Mouse (Mus musculus) heart, postnatal 36 days (tissue): ENCODE results near the gene C9. TPM values are rescaled to one million over a fixed set of nuclear protein-coding genes. Genes with fewer than 3 reads are reported as not detected.

Experiments
- DNase-seq, 2 experiments: peaks; one replicate each; pipeline ENCODE4 v3.0.0; 2021 to 2022
- intact Hi-C: fragments of 180-260 bp; cut with DNase I; formaldehyde crosslinking; loops from one replicate; pipeline ENCODE4 v1.15.1; 2025
- total RNA-seq, 2 experiments: library from RNA; stranded (reverse); gene quantifications; 2 replicates each; pipeline ENCODE4 v1.2.3; 2021

Gene C9
- total RNA-seq, 2 experiments from 2014 or later: not detected

DNA sequence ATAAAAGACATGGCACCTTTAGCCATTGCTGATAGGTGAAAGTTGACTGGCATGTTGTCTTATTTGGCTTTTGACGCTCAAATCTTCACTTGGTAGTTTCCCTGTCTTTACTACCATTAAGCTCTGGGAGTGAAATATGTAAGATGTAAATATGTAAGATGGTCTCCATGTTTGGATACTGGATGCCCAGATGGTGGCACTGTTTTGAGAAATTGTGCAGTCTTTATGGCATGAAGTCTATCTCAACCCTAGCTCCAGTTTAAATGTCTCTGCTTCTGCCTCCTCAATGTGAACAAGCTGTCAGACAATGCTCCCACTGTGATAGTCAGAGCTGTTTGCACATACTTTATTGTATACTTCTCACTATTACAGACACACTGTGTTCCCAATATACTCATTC lies 23.7 kb downstream of the C9 start:
- intact Hi-C loops: no loop called here
- no peak for DNase-seq

DNA sequence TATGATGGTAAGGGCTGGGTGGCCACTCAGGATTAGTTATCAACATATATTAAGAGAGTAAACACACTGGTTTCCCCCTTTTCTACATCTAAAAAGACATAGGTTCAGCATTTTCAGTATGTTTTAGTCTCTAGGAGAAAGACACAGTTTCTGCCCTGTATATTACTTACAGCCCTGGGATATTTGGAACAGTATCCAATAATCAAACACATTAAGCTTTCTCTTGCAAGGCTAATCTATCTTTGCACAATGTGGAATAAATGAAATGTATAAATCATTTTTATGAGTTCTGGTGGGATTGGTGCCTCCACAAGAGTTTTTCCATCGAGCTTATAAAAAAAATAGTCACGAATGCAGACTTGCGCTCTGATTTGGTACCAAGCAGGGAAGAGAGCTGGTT lies 24.3 kb downstream of the C9 start:
- intact Hi-C loops: no loop called here
- no peak for DNase-seq

DNA sequence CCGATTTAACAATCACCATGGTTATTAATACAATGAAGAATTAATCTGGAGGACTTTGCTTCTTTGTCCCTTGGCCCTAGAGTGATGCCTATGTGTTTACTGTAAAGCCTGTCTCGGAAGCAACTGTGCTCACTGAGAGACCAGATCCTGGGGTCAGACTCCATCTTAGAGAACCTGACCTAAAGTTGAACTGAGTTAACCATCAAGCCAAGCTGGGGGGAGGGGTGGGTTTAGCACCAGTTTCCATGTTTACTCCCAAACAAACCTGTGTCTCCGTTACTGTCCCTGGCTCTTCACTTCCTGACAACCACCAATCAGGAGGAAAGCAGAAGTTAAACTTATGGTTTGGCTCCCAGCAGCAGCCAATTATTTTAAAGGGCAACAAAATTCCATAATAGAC lies 38.4 kb downstream of the C9 start:
- intact Hi-C loops: no loop called here
- DNase-seq: no peak

DNA sequence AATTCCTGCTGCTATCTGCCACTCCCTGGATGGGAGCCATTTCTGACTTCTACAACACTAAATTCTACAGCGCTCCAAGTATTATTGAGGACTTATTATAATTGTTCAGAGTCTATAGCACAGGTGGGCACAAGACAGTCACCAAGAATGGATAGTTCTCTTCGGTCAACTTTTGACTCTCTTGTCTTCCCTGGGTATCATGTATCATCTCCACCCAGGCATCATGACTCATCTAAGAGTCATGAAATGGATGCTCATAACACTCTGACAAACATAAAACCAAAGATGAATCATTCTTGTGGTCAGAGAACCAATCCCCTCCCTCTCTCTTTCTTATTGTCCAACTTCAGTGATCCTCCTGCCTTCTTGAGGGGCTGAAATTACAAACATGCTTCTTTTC lies 47.3 kb downstream of the C9 start:
- DNase-seq: no peak
- intact Hi-C loops: no loop called here

DNA sequence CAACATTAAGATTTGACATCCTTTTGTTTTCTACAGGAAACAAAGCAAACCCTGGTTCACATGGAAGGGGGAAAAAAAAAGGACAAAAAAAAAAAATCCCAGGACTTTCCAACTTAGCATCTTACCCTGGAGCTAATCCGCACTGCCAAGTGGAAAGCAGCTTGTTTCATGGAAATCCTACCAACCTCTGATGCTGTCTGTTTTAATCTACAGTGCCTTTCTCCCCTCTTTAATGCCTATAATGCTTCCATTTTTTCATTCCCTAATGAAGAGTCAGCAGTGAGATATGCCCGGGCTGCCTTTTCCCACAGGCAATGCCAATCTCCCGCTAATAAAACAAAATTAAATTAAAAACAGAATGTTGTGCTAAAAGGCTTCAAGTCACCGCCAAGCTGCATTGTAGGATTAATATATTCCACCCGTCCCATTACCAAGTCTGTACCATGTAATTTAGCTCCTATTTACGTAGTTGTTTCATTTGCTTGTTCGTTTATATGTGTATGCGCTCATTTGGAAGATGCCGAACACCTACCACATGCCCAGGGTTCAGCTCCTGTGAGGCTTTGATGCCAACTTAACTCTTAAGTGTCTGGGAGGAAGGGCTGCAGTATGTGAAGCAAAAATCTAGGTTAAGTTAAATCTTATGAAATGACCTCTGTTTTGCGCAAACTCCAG lies 53.4 kb downstream of the C9 start:
- intact Hi-C loops: no loop called here
- no peak for DNase-seq

DNA sequence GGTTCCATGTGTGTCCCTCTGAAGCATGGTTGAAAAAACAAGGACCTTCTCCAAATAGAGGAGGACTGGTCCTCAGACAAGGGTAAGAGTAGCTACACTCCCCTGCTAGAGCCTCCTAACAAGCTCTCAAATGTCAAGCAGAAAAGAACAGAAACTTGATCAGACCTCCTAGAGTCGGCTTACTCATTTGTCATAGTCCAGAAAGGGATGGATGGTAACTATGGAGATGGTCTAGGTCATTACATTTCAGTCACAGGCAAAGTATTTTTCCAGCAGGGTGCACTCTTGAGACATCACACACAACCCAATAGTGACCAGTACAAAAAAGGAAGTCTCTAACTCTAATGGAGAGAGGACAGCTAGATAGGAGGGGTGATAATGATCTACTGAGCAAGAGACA lies 55.7 kb downstream of the C9 start:
- intact Hi-C loops: loop anchor here (1.0 to 10.0 kb wide), 2 partner anchors 70 to 124 kb away; no protein-coding TSS in a partner anchor

DNA sequence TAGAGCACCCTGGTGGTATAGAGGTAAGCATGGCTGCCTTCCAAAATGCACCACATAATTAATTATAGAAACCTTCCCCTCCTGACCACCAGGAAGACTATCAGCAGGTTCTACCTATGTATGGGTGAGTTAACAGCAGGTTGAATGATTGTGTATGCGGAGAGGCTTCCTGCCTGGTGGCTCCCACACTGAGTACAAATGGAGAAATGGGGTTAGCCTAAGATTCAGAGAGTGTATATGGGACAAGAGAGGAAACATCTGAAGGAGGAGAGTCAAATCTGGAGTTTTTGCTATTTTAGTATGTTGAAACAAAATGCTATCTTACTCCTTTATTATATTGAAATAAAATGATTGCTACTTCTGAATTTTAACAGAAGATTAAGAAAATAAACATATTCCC lies 72.4 kb downstream of the C9 start:
- DNase-seq: no peak
- intact Hi-C loops: no loop called here

More for the DNA sequence above, 55.7 kb downstream of the C9 start:
- DNase-seq: peak in 1 of 2 experiments; percentile 8

DNA sequence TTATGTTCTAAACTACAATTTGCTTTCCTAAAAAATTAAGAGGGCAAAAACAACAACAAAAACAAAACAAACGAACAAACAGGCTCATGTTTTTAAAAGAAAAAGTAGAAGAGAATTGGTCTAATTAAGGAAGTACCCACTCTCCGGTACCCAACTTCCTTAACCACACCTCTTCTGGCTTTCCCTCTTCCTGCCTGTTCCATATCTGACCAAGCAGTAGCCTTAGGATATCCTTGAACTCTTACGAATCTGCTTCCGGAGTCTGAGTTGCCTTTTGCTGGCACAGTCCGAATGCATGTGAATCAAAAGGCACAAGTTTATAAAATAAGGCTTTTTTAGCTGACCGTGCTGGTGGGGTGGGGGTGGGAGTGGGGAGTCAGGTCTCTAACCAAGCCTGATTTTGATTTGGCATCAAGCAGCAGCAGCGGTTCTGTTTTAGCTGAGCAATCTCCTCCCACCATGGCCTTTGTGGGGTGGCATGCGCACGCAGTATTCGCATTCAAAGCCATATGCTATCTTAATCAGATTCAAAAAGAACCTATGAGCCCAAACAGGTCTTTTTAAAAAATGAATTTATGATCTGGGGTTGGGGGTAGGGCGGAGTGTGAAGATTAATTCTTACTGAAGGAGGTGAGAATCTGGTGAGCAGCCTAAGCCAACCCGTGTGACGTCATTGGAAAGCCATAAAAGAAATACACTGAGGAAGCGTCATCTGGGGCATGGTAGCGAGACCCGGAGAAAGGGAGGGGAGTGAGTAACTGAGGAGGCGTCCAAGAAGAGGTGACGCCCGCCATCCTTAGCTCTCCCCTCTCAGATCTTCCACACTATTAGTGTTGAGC lies 74.5 kb downstream of the C9 start:
- intact Hi-C loops: loop anchor here (1.0 kb wide), 1 partner anchor 20 kb away; no protein-coding TSS in a partner anchor

DNA sequence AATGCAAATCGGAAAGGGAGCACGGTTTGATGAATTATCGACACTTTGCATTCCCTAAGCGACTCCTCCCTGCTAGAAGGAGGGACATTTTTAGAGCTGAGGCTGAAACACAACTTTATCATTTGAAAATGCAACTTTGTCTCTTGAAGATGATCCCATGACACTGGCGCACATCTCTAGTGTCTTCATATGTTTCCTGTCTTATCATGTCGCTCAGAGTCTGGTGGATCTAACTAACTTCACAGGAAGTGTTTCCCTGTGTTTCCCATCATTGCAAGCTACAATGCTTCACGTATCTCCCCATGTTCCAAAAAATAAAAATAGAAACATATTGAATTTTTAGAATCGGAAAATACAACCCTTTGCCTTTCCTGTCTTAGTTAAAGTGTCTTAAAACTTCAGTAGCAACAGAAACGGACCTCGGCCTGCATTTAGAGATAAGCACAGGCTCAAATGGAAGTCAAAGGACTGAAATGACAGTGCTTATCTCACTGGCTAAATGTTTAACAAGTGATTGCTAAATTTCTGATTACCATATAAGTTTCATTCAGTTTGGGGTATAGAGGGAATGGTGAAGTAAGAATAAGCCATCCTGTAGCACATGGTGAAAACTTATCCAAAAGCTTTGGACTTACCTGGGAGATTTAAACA lies 75.5 kb downstream of the C9 start:
- intact Hi-C loops: loop anchor here (1.0 kb wide), 1 partner anchor 19 kb away; no protein-coding TSS in a partner anchor
- DNase-seq: no peak

More for the DNA sequence above, 74.5 kb downstream of the C9 start:
- DNase-seq: no peak

DNA sequence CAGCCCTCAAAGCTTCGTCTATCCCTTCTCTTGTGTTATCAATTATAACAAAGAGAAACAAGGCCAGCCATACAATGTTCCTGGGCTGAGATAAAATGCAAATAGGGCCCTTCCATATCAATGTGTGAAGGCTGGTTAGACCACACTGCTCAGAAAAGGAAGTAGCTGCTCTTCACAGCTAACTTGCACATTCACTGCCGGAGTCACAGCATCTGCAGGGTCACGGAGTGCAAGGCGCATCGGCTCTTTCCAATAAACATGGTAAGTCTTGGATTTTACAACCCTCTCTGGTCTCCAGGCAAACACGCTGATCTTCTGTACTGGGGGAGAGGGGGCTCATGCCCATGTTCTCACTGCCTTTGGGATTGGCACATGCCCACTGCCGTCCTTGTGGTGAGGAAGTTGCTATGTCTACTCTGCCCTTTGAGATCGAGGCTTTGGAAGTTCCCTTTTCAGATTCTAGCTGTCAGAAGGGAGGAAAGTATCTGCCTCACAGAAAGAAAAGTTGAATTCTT lies 77.6 kb downstream of the C9 start, which contains the start of gene Fyb:
TSS of gene Fyb (plus strand) at position 201 of the 515 bp plus-strand sequence.
- intact Hi-C loops: no loop called here
- DNase-seq: peak in 1 of 2 experiments; percentile 30

DNA sequence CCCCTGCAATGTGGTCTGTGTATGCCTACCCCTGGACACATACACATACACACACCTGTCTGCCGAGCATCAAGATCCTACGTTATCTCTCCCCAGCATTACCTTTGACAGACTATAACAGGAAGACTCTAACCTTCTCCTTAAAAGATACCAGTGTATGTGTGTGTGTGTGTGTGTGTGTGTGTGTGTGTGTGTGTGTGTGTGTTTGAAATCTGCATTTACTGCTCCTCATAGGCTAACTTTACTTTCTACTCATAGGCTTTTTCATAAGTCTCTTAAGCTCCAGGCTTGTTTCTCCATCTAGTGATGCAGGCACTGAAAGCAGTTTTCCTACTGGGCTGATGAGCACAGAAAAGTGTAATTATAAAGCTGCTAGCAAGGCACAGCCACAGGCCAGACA lies 79.7 kb downstream of the C9 start:
- intact Hi-C loops: no loop called here
- no peak for DNase-seq

DNA sequence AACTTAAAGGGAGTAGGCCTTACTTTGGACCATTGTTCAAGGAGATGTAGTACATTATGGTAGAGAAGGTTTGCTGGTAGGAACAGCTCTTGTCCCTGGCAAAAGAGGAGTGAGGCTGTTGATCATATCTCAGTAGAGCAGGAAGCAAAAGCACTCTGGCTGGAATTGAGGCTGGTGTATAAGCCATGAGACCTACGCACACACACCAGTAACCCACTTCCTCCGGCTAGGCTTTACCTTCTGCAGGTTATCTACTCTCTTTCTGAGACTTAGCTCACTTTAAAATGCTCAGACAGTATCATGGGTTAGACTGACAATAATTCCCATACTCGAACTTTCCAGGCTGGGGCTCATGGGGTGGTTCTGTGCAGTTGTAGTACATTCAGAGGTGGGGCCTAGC lies 80.3 kb downstream of the C9 start:
- DNase-seq: no peak
- intact Hi-C loops: no loop called here

DNA sequence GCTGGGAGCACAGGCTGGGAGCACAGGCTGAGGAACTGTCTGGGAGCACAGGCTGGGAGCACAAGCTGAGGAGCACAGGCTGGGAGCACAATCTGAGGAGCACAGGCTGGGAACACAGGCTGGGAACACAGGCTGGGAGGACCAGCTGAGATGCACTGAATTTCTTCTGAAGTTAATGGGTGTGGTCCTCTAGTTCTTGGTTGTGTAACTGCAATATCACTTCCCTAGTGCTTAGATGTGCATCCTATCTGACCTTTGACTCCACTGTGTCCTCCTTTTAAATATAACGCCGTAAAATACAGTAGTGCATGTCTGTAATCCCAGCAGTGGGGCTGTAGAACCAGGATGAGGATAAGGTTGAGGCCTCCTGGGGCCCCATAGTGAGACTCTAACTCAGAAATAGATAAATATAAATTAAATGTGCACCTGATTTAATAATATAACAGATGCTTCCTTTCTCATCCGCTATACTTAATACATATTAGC lies 88.8 kb downstream of the C9 start:
- DNase-seq: no peak
- intact Hi-C loops: no loop called here

DNA sequence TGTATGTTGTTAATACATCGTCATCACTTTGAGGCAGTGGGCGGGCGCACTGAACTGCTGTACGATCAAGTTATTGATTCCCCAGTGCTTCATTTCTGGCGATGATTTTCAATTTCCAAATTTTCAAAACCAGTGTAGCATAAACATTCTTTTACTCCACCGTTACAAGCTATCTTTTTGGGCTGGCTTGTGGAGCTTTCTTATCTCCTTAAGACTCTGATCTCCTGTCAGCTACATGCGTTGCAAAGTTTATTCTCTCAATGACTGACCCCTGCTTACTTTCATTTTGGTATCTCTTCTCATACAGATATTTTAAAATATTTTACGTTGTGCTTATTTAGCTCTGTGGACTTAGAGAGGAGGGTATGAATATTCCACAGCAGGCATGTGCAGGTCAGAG lies 89.5 kb downstream of the C9 start:
- no peak for DNase-seq
- intact Hi-C loops: no loop called here

DNA sequence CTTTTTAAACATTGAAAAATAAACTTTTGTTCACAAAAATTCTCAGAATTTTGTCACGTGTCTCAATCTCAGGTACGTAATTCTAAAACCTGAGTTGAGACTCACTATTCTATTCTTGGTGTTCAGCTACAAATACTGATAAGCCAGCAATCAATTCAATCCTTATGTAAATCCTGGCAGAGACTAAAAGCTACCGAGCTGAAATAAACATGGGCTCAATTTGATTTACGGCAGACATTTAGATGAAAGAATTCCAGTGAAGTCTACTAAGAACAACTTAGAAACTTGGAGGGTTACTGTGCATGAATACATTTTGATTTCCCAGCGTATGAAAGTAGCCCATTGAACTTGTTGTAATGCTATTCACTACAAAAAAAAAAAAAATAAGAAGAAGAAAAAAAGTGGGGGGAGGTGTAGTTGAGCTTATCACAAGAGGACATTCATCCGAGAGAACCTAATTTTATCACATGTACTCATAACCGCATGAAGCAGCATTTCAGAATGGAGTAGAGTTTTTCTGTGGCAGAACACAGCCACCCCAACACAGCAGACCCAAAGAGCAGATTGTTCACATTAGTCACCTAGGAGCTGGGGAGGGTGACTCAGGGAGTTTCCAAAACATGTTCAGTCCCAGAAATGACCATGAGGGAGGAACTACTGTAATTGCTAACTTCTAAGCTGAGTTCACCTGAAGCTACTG lies 94.7 kb downstream of the C9 start:
- no peak for DNase-seq
- intact Hi-C loops: loop anchor here (1.0 kb wide), 1 partner anchor 19 kb away; no protein-coding TSS in a partner anchor

Other genes with a start within 250 kb of the C9 start
- 10 to 100 TPM; 28.8 to 33.2 TPM for gene Dab2, start 145.5 kb upstream of the C9 start, total RNA-seq
- gene Fyb, start 77.5 kb downstream of the C9 start, total RNA-seq: 10 to 100 TPM; 23.4 to 49.7 TPM